Mouse (Mus musculus): ENCODE results near the gene Rnf32. TPM values are rescaled to one million over a fixed set of nuclear protein-coding genes. Genes with fewer than 3 reads are reported as not detected.

The Rnf32 gene
- polyA plus RNA-seq, 1 experiment from 2014 or later = 2.0 TPM

- Histone ChIP-seq H3K9me3 (ENCODE audit: control insufficient read depth, low read length) (no peaks in the 10 kb centered on the region), H3K36me3 (ENCODE audit: control insufficient read depth, insufficient read depth, low read length) (no peaks in the 10 kb centered on the region), H3K4me2 (replicated peaks; ENCODE audit: low read depth) (no peak overlapping the region), H3K4me3 (ENCODE audit: low read depth, low read length) (no peak overlapping the region), H3K27me3 (ENCODE audit: control insufficient read depth, insufficient read depth, low read length) (no peaks in the 10 kb centered on the region), H3K4me1 (replicated peaks; ENCODE audit: control insufficient read depth, insufficient read depth) (no peaks in the 10 kb centered on the region), H3K9ac (ENCODE audit: low read length) (no peak overlapping the region), H3K27ac (replicated peaks) (no peak overlapping the region)
- WGBS = 53% methylated on average over 5 of the region's 5 CpGs
- no peak for ATAC-seq (ENCODE audit: low FRiP score, low TSS enrichment)
- no peak for TF ChIP-seq CTCF (IDR thresholded peaks at IDR 0.05; ENCODE audit: low read depth)
- no peak for TF ChIP-seq EP300 (optimal IDR thresholded peaks at IDR 0.05)
- peak; percentile 17 for DNase-seq (ENCODE audit: low spot score)
These were observed 9.9 kb downstream of the Rnf32 start for GRCm38 (mm10) chr5:29205690-29206089.

GRCm38 (mm10) chr5:29211980-29212555, 16.3 kb downstream of the Rnf32 start:
- H3K4me3 ChIP-seq (ENCODE audit: low read depth, low read length) = no peak overlapping the region
- 40% methylated on average over 4 of the region's 4 CpGs for WGBS
- H3K27ac ChIP-seq (replicated peaks) = no peak overlapping the region
- H3K4me2 ChIP-seq (replicated peaks; ENCODE audit: low read depth) = no peak overlapping the region
- H3K9me3 ChIP-seq (ENCODE audit: control insufficient read depth, low read length) = no peaks in the 10 kb centered on the region
- no peak for DNase-seq (ENCODE audit: low spot score)
- no peaks in the 10 kb centered on the region for H3K27me3 ChIP-seq (ENCODE audit: control insufficient read depth, insufficient read depth, low read length)
- no peak for TF ChIP-seq CTCF (IDR thresholded peaks at IDR 0.05; ENCODE audit: low read depth)
- TF ChIP-seq EP300 (optimal IDR thresholded peaks at IDR 0.05) = no peak
- no peak for ATAC-seq (ENCODE audit: low FRiP score, low TSS enrichment)
- no peaks in the 10 kb centered on the region for H3K36me3 ChIP-seq (ENCODE audit: control insufficient read depth, insufficient read depth, low read length)
- no peaks in the 10 kb centered on the region for H3K4me1 ChIP-seq (replicated peaks; ENCODE audit: control insufficient read depth, insufficient read depth)
- no peak overlapping the region for H3K9ac ChIP-seq (ENCODE audit: low read length)

- H3K4me1 ChIP-seq (replicated peaks; ENCODE audit: control insufficient read depth, insufficient read depth) = no peaks in the 10 kb centered on the region
- no peak overlapping the region for H3K4me2 ChIP-seq (replicated peaks; ENCODE audit: low read depth)
- TF ChIP-seq EP300 (optimal IDR thresholded peaks at IDR 0.05) (no peak), CTCF (IDR thresholded peaks at IDR 0.05; ENCODE audit: low read depth) (no peak)
- WGBS = 68% methylated on average over 3 of the region's 3 CpGs
- no peak for ATAC-seq (ENCODE audit: low FRiP score, low TSS enrichment)
- no peak for DNase-seq (ENCODE audit: low spot score)
- no peaks in the 10 kb centered on the region for H3K36me3 ChIP-seq (ENCODE audit: control insufficient read depth, insufficient read depth, low read length)
- no peaks in the 10 kb centered on the region for H3K9me3 ChIP-seq (ENCODE audit: control insufficient read depth, low read length)
- no peak overlapping the region for H3K9ac ChIP-seq (ENCODE audit: low read length)
- no peaks in the 10 kb centered on the region for H3K27me3 ChIP-seq (ENCODE audit: control insufficient read depth, insufficient read depth, low read length)
- H3K27ac ChIP-seq (replicated peaks) = no peak overlapping the region
- H3K4me3 ChIP-seq (ENCODE audit: low read depth, low read length) = no peak overlapping the region
These were observed 22.2 kb downstream of the Rnf32 start for GRCm38 (mm10) chr5:29217997-29218396.

GRCm38 (mm10) chr5:29224089-29224488, 28.3 kb downstream of the Rnf32 start:
- H3K4me1 ChIP-seq (replicated peaks; ENCODE audit: control insufficient read depth, insufficient read depth) = no peaks in the 10 kb centered on the region
- H3K4me2 ChIP-seq (replicated peaks; ENCODE audit: low read depth) = no peak overlapping the region
- 73% methylated on average over 7 of the region's 7 CpGs for WGBS
- H3K9ac ChIP-seq (ENCODE audit: low read length) = no peak overlapping the region
- no peak overlapping the region for H3K4me3 ChIP-seq (ENCODE audit: low read depth, low read length)
- no peaks in the 10 kb centered on the region for H3K9me3 ChIP-seq (ENCODE audit: control insufficient read depth, low read length)
- no peak for ATAC-seq (ENCODE audit: low FRiP score, low TSS enrichment)
- H3K27me3 ChIP-seq (ENCODE audit: control insufficient read depth, insufficient read depth, low read length) = no peaks in the 10 kb centered on the region
- no peak overlapping the region for H3K27ac ChIP-seq (replicated peaks)
- DNase-seq (ENCODE audit: low spot score) = no peak
- TF ChIP-seq EP300 (optimal IDR thresholded peaks at IDR 0.05) (no peak), CTCF (IDR thresholded peaks at IDR 0.05; ENCODE audit: low read depth) (peak; percentile 33)
- H3K36me3 ChIP-seq (ENCODE audit: control insufficient read depth, insufficient read depth, low read length) = no peaks in the 10 kb centered on the region

- ATAC-seq (ENCODE audit: low FRiP score, low TSS enrichment) = no peak
- TF ChIP-seq EP300 (optimal IDR thresholded peaks at IDR 0.05) (no peak), CTCF (IDR thresholded peaks at IDR 0.05; ENCODE audit: low read depth) (no peak)
- WGBS = 74% methylated on average over 2 of the region's 2 CpGs
These were observed 34.7 kb downstream of the Rnf32 start for GRCm38 (mm10) chr5:29230481-29230880.

GRCm38 (mm10) chr5:29238379-29238778, 42.6 kb downstream of the Rnf32 start:
- H3K9ac ChIP-seq (ENCODE audit: low read length) = no peak overlapping the region
- H3K4me1 ChIP-seq (replicated peaks; ENCODE audit: control insufficient read depth, insufficient read depth) = no peaks in the 10 kb centered on the region
- no peaks in the 10 kb centered on the region for H3K9me3 ChIP-seq (ENCODE audit: control insufficient read depth, low read length)
- DNase-seq (ENCODE audit: low spot score) (peak; percentile 17), ATAC-seq (ENCODE audit: low FRiP score, low TSS enrichment) (peak; percentile 85; the same call in 1 of the 2 replicates)
- no peaks in the 10 kb centered on the region for H3K27me3 ChIP-seq (ENCODE audit: control insufficient read depth, insufficient read depth, low read length)
- no peak overlapping the region for H3K4me3 ChIP-seq (ENCODE audit: low read depth, low read length)
- no peak overlapping the region for H3K27ac ChIP-seq (replicated peaks)
- H3K36me3 ChIP-seq (ENCODE audit: control insufficient read depth, insufficient read depth, low read length) = no peaks in the 10 kb centered on the region
- TF ChIP-seq CTCF (IDR thresholded peaks at IDR 0.05; ENCODE audit: low read depth) = peak; percentile 11; the same call in 1 of the 2 replicates
- TF ChIP-seq EP300 (optimal IDR thresholded peaks at IDR 0.05) = peak; percentile 28
- no peak overlapping the region for H3K4me2 ChIP-seq (replicated peaks; ENCODE audit: low read depth)

More at GRCm38 (mm10) chr5:29230481-29230880, 34.7 kb downstream of the Rnf32 start:
- Histone ChIP-seq H3K27ac (replicated peaks) (no peak overlapping the region), H3K4me3 (ENCODE audit: low read depth, low read length) (no peak overlapping the region), H3K9ac (ENCODE audit: low read length) (no peak overlapping the region), H3K36me3 (ENCODE audit: control insufficient read depth, insufficient read depth, low read length) (no peaks in the 10 kb centered on the region), H3K4me1 (replicated peaks; ENCODE audit: control insufficient read depth, insufficient read depth) (no peaks in the 10 kb centered on the region), H3K9me3 (ENCODE audit: control insufficient read depth, low read length) (no peaks in the 10 kb centered on the region), H3K4me2 (replicated peaks; ENCODE audit: low read depth) (no peak overlapping the region), H3K27me3 (ENCODE audit: control insufficient read depth, insufficient read depth, low read length) (no peaks in the 10 kb centered on the region)
- DNase-seq (ENCODE audit: low spot score) = no peak

Measured in stomach, postnatal 0 days (tissue).